Mouse (Mus musculus): ENCODE measurements around the gene Bpifa3. TPM values are rescaled to one million over a fixed set of nuclear protein-coding genes. Genes with fewer than 3 reads are reported as not detected.

Gene Bpifa3
- not detected in 4 replicates for total RNA-seq (2023)

GRCm38 (mm10) chr2:154130120-154130519 is at the start of gene Bpifa3:
Gene Bpifa3 (plus strand): TSS chr2:154130336.

GRCm38 (mm10) chr2:154142580-154142979 is 12.4 kb downstream of the Bpifa3 start, which contains the start of gene Bpifa1:
Gene Bpifa1 (plus strand): TSS chr2:154142880.

DNA sequence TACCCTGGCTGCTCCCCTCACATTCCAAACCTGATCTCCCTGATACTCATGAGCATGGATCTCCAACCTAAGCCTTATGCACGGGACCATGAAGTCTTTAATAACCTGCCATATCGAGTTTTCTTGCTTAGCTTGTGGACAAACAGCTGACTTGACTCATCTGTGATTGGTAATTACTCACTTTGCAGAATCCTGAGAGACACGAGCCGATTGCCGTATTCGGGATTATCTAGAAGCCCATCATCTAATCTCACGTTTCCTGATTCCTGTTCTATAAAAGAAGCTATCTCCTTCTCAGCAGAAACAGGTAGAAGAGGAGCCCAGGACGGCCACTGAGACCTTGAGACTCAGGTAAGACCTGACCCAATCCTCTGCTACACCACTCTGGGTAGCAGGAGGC is 32.2 kb downstream of the Bpifa3 start, which contains the start of gene Bpifa5:
Gene Bpifa5, plus strand, starts transcription at position 301 of the 400 bp plus-strand sequence.

Other genes starting within 250 kb of the Bpifa3 start
- gene Bpifb6, start 229.9 kb upstream of the Bpifa3 start, total RNA-seq (2023) = not detected in 4 replicates
- gene Bpifb3, start 212.1 kb upstream of the Bpifa3 start, total RNA-seq (2023) = not detected in 4 replicates
- not detected in 4 replicates for gene Bpifb4, start 192.1 kb upstream of the Bpifa3 start, total RNA-seq (2023)
- not detected in 4 replicates for gene Bpifa6, start 155.4 kb upstream of the Bpifa3 start, total RNA-seq (2023)
- not detected in 4 replicates for gene Bpifa2, start 122.1 kb upstream of the Bpifa3 start, total RNA-seq (2023)
- not detected in 4 replicates for gene Bpifa1, start 12.5 kb downstream of the Bpifa3 start, total RNA-seq (2023)
- not detected in 4 replicates for gene Bpifa5, start 32.3 kb downstream of the Bpifa3 start, total RNA-seq (2023)
- not detected in 4 replicates for gene Bpifb1, start 60.5 kb downstream of the Bpifa3 start, total RNA-seq (2023)
- not detected in 4 replicates for gene Bpifb5, start 93.4 kb downstream of the Bpifa3 start, total RNA-seq (2023)
- gene Bpifb9a, start 127.5 kb downstream of the Bpifa3 start, total RNA-seq (2023) = not detected in 4 replicates
- gene Bpifb9b, start 176.9 kb downstream of the Bpifa3 start, total RNA-seq (2023) = not detected in 4 replicates
- 8.5 to 14.2 TPM (median 12.6 TPM) in 4 replicates for gene Cdk5rap1, start 242.7 kb downstream of the Bpifa3 start, total RNA-seq (2023)

Measured in B cell, adult 62 days (primary cell).